ENCODE assay signal across 8 mouse cellular contexts in the genomic region with DNA sequence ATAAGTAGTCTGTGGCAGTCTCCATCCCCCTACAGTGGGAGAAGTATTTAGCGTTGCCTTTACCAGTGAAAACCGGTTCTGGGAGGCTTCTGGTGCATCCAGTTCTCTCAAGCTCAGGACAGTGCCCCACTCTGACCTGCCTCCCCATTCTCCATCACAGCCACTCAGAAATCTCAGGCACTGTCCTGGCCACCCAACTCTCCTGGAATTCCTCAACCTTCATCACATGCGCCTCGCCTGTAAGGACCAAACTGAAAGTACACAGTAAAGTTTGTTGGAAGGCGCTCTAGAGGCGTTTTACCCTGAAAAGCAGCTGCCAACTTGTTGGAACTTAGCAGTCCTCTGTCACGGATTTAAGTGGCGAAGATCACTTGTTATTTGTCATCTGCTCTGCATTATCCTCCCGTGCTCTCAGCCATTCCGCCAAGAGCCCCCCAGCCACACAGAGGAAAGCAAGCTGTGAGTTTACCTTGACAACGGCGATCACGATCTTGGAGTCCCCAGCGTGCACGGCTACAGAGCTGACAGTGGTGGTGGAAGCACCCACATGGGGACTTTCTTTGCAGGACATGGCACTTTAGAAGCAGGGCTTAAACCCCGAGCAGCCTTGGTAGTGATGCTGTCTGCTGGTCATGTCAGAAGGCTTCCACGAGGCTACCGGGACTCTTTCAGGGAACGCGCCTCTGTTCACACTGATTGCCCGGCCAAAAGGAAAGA. TPM values are rescaled to one million over a fixed set of nuclear protein-coding genes. Genes with fewer than 3 reads are reported as not detected.
DNase-seq lines count a peak whose midpoint lies in the region; ATAC-seq and TF ChIP-seq lines count a peak whose summit lies in the region.

No protein-coding gene starts in this region.

- H3K27ac ChIP-seq in bone marrow, adult 2 months (ENCODE audit: control insufficient read depth, insufficient read depth, low read depth, low read length, poor library complexity), result no peak overlapping the region
- peak overlapping the region; percentile 91 for H3K27ac ChIP-seq in gastrocnemius, adult 2 months
- no peak overlapping the region for H3K27ac ChIP-seq in hindbrain, embryonic 14.5 days
- H3K27ac ChIP-seq in midbrain, embryonic 14.5 days (replicated peaks; ENCODE audit: low read depth, low read length), result no peak overlapping the region
- no peak overlapping the region; the same call in 1 of the 2 replicates for H3K27ac ChIP-seq in thymus, adult 2 months (ENCODE audit: control insufficient read depth, insufficient read depth, low read length)

- TF ChIP-seq POLR2A in bone marrow, adult 2 months (IDR thresholded peaks at IDR 0.05; ENCODE audit: borderline replicate concordance, control insufficient read depth, low read depth, low read length), result no peak
- TF ChIP-seq POLR2A in thymus, adult 2 months (IDR thresholded peaks at IDR 0.05; ENCODE audit: control insufficient read depth, extremely low read depth, insufficient read depth, low read length, poor library complexity), result no peak

- DNase-seq in gastrocnemius, adult 2 months, result peak; percentile 60
- DNase-seq in hindbrain, embryonic 14.5 days (ENCODE audit: low spot score), result peak; percentile 54
- peak; percentile 27 for DNase-seq in liver
- DNase-seq in midbrain, embryonic 14.5 days, result peak; percentile 44
- DNase-seq in thymus, adult 2 months, result no peak
- no peak for DNase-seq in frontal cortex, adult 2 months (ENCODE audit: extremely low spot score in 1 of 2, low spot score in 1 of 2)

- intact Hi-C loops in gastrocnemius, adult 2 months (cut with DNase I), result loop anchor here (5.0 kb wide), 1 partner anchor 53 kb away; no protein-coding TSS in a partner anchor

- 2% methylated on average over 21 of the region's 21 CpGs for WGBS in bone marrow, adult 2 months
- 5% methylated on average over 21 of the region's 21 CpGs for WGBS in hindbrain, embryonic 14.5 days
- 3% methylated on average over 21 of the region's 21 CpGs for WGBS in midbrain, embryonic 14.5 days
- WGBS in thymus, adult 2 months, result 3% methylated on average over 21 of the region's 21 CpGs

- no peaks in the 10 kb centered on the region for H3K36me3 ChIP-seq in E14TG2a.4 (ENCODE audit: insufficient read depth, low read length)
- H3K36me3 ChIP-seq in hindbrain, embryonic 14.5 days (replicated peaks; ENCODE audit: control insufficient read depth, insufficient read depth), result no peaks in the 10 kb centered on the region
- no peaks in the 10 kb centered on the region for H3K36me3 ChIP-seq in midbrain, embryonic 14.5 days (ENCODE audit: control insufficient read depth, insufficient read depth, low read length)
- no peaks in the 10 kb centered on the region for H3K36me3 ChIP-seq in thymus, adult 2 months (ENCODE audit: control insufficient read depth, insufficient read depth, low read length)

- no peak for TF ChIP-seq CTCF in E14TG2a.4 (conservative IDR thresholded peaks at IDR 0.05; ENCODE audit: low read length)
- TF ChIP-seq CTCF in bone marrow, adult 2 months (IDR thresholded peaks at IDR 0.05; ENCODE audit: control insufficient read depth, insufficient read depth, low read length), result no peak
- TF ChIP-seq CTCF in gastrocnemius, adult 2 months (IDR thresholded peaks at IDR 0.05), result no peak
- TF ChIP-seq CTCF in thymus, adult 2 months (IDR thresholded peaks at IDR 0.05; ENCODE audit: borderline replicate concordance, control insufficient read depth, extremely low read depth, insufficient read depth, low read length, poor library complexity), result no peak

- H3K9me3 ChIP-seq in E14TG2a.4 (ENCODE audit: low read length), result no peaks in the 10 kb centered on the region
- H3K9me3 ChIP-seq in hindbrain, embryonic 14.5 days (ENCODE audit: control insufficient read depth, low read length), result no peaks in the 10 kb centered on the region
- no peaks in the 10 kb centered on the region for H3K9me3 ChIP-seq in midbrain, embryonic 14.5 days (ENCODE audit: control insufficient read depth, low read length)

- ATAC-seq in hindbrain, embryonic 14.5 days (ENCODE audit: low FRiP score), result peak; percentile 41; the same call in 1 of the 2 replicates
- ATAC-seq in midbrain, embryonic 14.5 days (ENCODE audit: low FRiP score, low TSS enrichment), result 0 out of 2 replicates have a peak, but pooled peaks have one; percentile 35

- H3K4me3 ChIP-seq in E14TG2a.4 (replicated peaks; ENCODE audit: low read length), result peak overlapping the region; percentile 73
- peak overlapping the region; percentile 53 for H3K4me3 ChIP-seq in bone marrow, adult 2 months (replicated peaks; ENCODE audit: control insufficient read depth, low read depth, low read length)
- H3K4me3 ChIP-seq in gastrocnemius, adult 2 months, result peak overlapping the region; percentile 86
- peak overlapping the region; percentile 28 for H3K4me3 ChIP-seq in hindbrain, embryonic 14.5 days (replicated peaks; ENCODE audit: low read length)
- H3K4me3 ChIP-seq in midbrain, embryonic 14.5 days (replicated peaks; ENCODE audit: low read depth, low read length), result peak overlapping the region; percentile 28
- H3K4me3 ChIP-seq in thymus, adult 2 months (ENCODE audit: control insufficient read depth, insufficient read depth, low read length), result peak overlapping the region; percentile 59

- H3K4me1 ChIP-seq in E14TG2a.4 (replicated peaks; ENCODE audit: low read depth, low read length), result peaks cover 56% of the 10 kb centered on the region
- no peaks in the 10 kb centered on the region; the same call in 1 of the 2 replicates for H3K4me1 ChIP-seq in bone marrow, adult 2 months (ENCODE audit: control insufficient read depth, insufficient read depth, low read length)
- H3K4me1 ChIP-seq in hindbrain, embryonic 14.5 days (replicated peaks; ENCODE audit: control insufficient read depth, insufficient read depth, low read length), result peaks cover 20% of the 10 kb centered on the region
- peaks cover 26% of the 10 kb centered on the region for H3K4me1 ChIP-seq in midbrain, embryonic 14.5 days (ENCODE audit: control insufficient read depth, insufficient read depth, low read length)
- H3K4me1 ChIP-seq in thymus, adult 2 months (replicated peaks; ENCODE audit: control insufficient read depth, insufficient read depth, low read length), result peaks cover 8% of the 10 kb centered on the region

- H3K27me3 ChIP-seq in E14TG2a.4 (ENCODE audit: insufficient read depth, low read length), result peaks cover 19% of the 10 kb centered on the region
- 0 out of 2 replicates have a peak, but pooled peaks cover 3% of the 10 kb centered on the region for H3K27me3 ChIP-seq in hindbrain, embryonic 14.5 days (ENCODE audit: control insufficient read depth, insufficient read depth, low read length)
- no peaks in the 10 kb centered on the region for H3K27me3 ChIP-seq in midbrain, embryonic 14.5 days (ENCODE audit: control insufficient read depth, insufficient read depth, low read length)
- no peaks in the 10 kb centered on the region for H3K27me3 ChIP-seq in thymus, adult 2 months (ENCODE audit: control insufficient read depth, insufficient read depth, low read length)

- H3K4me2 ChIP-seq in hindbrain, embryonic 14.5 days (replicated peaks), result peak overlapping the region; percentile 63
- peak overlapping the region; percentile 57 for H3K4me2 ChIP-seq in midbrain, embryonic 14.5 days (ENCODE audit: low read length)

- peak overlapping the region; percentile 47 for H3K9ac ChIP-seq in hindbrain, embryonic 14.5 days
- peak overlapping the region; percentile 31; the same call in 1 of the 2 replicates for H3K9ac ChIP-seq in midbrain, embryonic 14.5 days (replicated peaks; ENCODE audit: low read length)

RNA-seq across cellular contexts. Expression of a gene that starts 0.4 kb away (rescaled TPM):
- polyA plus RNA-seq in bone marrow, adult 2 months (2011; ENCODE audit: insufficient read depth, insufficient read length, low replicate concordance, missing spikeins), result 1.0 and 3.7 TPM in 2 replicates
- 1 to 10 TPM; 5.4 to 6.5 TPM for total RNA-seq in gastrocnemius, adult 2 months (2021)
- polyA plus RNA-seq in hindbrain, embryonic 14.5 days (2014; fragmentation: Nextera tagmentation; extraction: Ambion mirVana), result 8.6 and 10.7 TPM in 2 replicates
- polyA plus RNA-seq in midbrain, embryonic 14.5 days (2014; fragmentation: Nextera tagmentation; extraction: Ambion mirVana), result 4.9 and 6.9 TPM in 2 replicates
- polyA plus RNA-seq in thymus, adult 2 months (2012; rRNA removed), result 1.5 and 3.8 TPM in 2 replicates
- 12.8 and 15.9 TPM in 2 replicates for polyA plus RNA-seq in frontal cortex, adult 2 months (2012; rRNA removed)

Comparison
In these comparisons a context has a peak if more than half of its experiments do, and no peak if none do; other contexts are left out.
1. H3K4me3 ChIP-seq: peak in every context shown above with its lines; median percentile 86 in gastrocnemius, adult 2 months; 73 in E14TG2a.4; 59 in thymus, adult 2 months; 53 in bone marrow, adult 2 months; 28 in hindbrain, embryonic 14.5 days; 28 in midbrain, embryonic 14.5 days.
2. DNase-seq: peak in gastrocnemius, adult 2 months (single experiment), hindbrain, embryonic 14.5 days (single experiment), liver (single experiment) and midbrain, embryonic 14.5 days (single experiment); none in thymus, adult 2 months (single experiment) and frontal cortex, adult 2 months (0 of 2).